In genomic region chr8:93809226-93809625, GRCm38 (mm10) we compare ENCODE assay signal across 14 mouse cellular contexts. TPM values are rescaled to one million over a fixed set of nuclear protein-coding genes. Genes with fewer than 3 reads are reported as not detected.
A peak's percentile ranks its signal among the peaks of the same experiment; 100 is the strongest.
DNase-seq lines count a peak whose midpoint lies in the region; ATAC-seq lines count a peak whose summit lies in the region.
"Had no signal": no experiment of that assay in that cellular context is flagged by ENCODE, and none has a peak within 500 bp of the region (broad histone marks: within the 10 kb centered on the region; RNA-seq: fewer than 3 reads in every experiment).

No protein-coding gene starts in this region.

- H3K9me3 ChIP-seq in intestine, embryonic 14.5 days (ENCODE audit: control insufficient read depth, low read length): no peaks in the 10 kb centered on the region
- no peaks in the 10 kb centered on the region for H3K9me3 ChIP-seq in intestine, embryonic 15.5 days
- H3K9me3 ChIP-seq in midbrain, embryonic 16.5 days (replicated peaks; ENCODE audit: control insufficient read depth, low read length, poor library complexity, severe bottlenecking): no peaks in the 10 kb centered on the region
- H3K9me3 ChIP-seq: limb, embryonic 10.5 days; liver, embryonic 12.5 days had no signal

- no peak overlapping the region for H3K4me2 ChIP-seq in intestine, embryonic 14.5 days (ENCODE audit: low read length)
- no peak overlapping the region for H3K4me2 ChIP-seq in intestine, embryonic 15.5 days (replicated peaks)
- no peak overlapping the region for H3K4me2 ChIP-seq in midbrain, embryonic 16.5 days (ENCODE audit: low read length)

- DNase-seq in adrenal gland, postnatal 10 days: peak; percentile 49
- no peak for DNase-seq in adrenal gland, postnatal 36 days
- DNase-seq in intestine, embryonic 14.5 days (ENCODE audit: low spot score): no peak
- DNase-seq in adipocyte (ENCODE audit: low spot score): peak; percentile 45
- DNase-seq in heart, postnatal 10 days: no peak
- no peak for DNase-seq in ovary, postnatal 36 days (ENCODE audit: low spot score)
- DNase-seq: gastrocnemius, postnatal 10 days; heart, adult 2 months; heart, postnatal 14 days; kidney, postnatal 25 days had no signal

- 0 out of 2 replicates have a peak overlapping the region, but pooled peaks have one; percentile 59 for H3K4me3 ChIP-seq in intestine, embryonic 14.5 days (ENCODE audit: low read depth, low read length)
- no peak overlapping the region for H3K4me3 ChIP-seq in intestine, embryonic 15.5 days (replicated peaks)
- no peak overlapping the region for H3K4me3 ChIP-seq in midbrain, embryonic 16.5 days (ENCODE audit: low read depth, low read length)

- no peaks in the 10 kb centered on the region for H3K36me3 ChIP-seq in intestine, embryonic 14.5 days (ENCODE audit: control insufficient read depth, insufficient read depth, low read length)
- H3K36me3 ChIP-seq in intestine, embryonic 15.5 days: no peaks in the 10 kb centered on the region
- H3K36me3 ChIP-seq in midbrain, embryonic 16.5 days (ENCODE audit: control insufficient read depth, insufficient read depth, low read length): no peaks in the 10 kb centered on the region
- H3K36me3 ChIP-seq: limb, embryonic 10.5 days; liver, embryonic 12.5 days had no signal

- intact Hi-C loops in heart, postnatal 10 days (cut with DNase I): loop anchor here (10.0 kb wide), 1 partner anchor 144 kb away; no protein-coding TSS in a partner anchor

- H3K27ac ChIP-seq in intestine, embryonic 14.5 days (ENCODE audit: low read depth): no peak overlapping the region
- H3K27ac ChIP-seq in intestine, embryonic 15.5 days: no peak overlapping the region
- H3K27ac ChIP-seq in midbrain, embryonic 16.5 days (ENCODE audit: low read length): peak overlapping the region; percentile 98; the same call in 1 of the 2 replicates
- H3K27ac ChIP-seq: liver, embryonic 12.5 days had no signal

- ATAC-seq in intestine, embryonic 14.5 days (replicated peaks; ENCODE audit: low FRiP score, low TSS enrichment, low read depth): no peak
- ATAC-seq in intestine, embryonic 15.5 days: no peak
- no peak for ATAC-seq in midbrain, embryonic 16.5 days

- no peak overlapping the region for H3K9ac ChIP-seq in intestine, embryonic 14.5 days (ENCODE audit: low read length)
- no peak overlapping the region for H3K9ac ChIP-seq in intestine, embryonic 15.5 days
- H3K9ac ChIP-seq in midbrain, embryonic 16.5 days (ENCODE audit: low read depth, low read length): no peak overlapping the region

- WGBS in intestine, embryonic 14.5 days: 74% methylated on average over 3 of the region's 3 CpGs
- 73% methylated on average over 3 of the region's 3 CpGs for WGBS in intestine, embryonic 15.5 days
- WGBS in midbrain, embryonic 16.5 days: 82% methylated on average over 3 of the region's 3 CpGs

- H3K27me3 ChIP-seq in intestine, embryonic 14.5 days (replicated peaks; ENCODE audit: control insufficient read depth, insufficient read depth, low read length): peaks cover 24% of the 10 kb centered on the region
- H3K27me3 ChIP-seq in intestine, embryonic 15.5 days (replicated peaks): peaks cover 28% of the 10 kb centered on the region
- no peaks in the 10 kb centered on the region for H3K27me3 ChIP-seq in midbrain, embryonic 16.5 days (ENCODE audit: control insufficient read depth, insufficient read depth, low read depth, low read length)

- H3K4me1 ChIP-seq in intestine, embryonic 14.5 days (replicated peaks; ENCODE audit: control insufficient read depth, insufficient read depth, low read length): peaks cover 19% of the 10 kb centered on the region
- peaks cover 17% of the 10 kb centered on the region for H3K4me1 ChIP-seq in intestine, embryonic 15.5 days (replicated peaks)
- H3K4me1 ChIP-seq in midbrain, embryonic 16.5 days (ENCODE audit: control insufficient read depth, insufficient read depth, low read length): peaks cover 7% of the 10 kb centered on the region

RNA-seq across cellular contexts. Expression of gene Gnao1, which starts 0.5 kb away (rescaled TPM):
- 10 to 100 TPM; 40.4 to 60.8 TPM for total RNA-seq in adrenal gland, postnatal 10 days (2021)
- 10 to 100 TPM; 24.6 to 27.8 TPM for total RNA-seq in adrenal gland, postnatal 36 days (2021)
- 14.3 and 14.8 TPM in 2 replicates for polyA plus RNA-seq in intestine, embryonic 14.5 days (2014; fragmentation: Nextera tagmentation; extraction: Ambion mirVana)
- 13.8 TPM in 2 replicates for polyA plus RNA-seq in intestine, embryonic 15.5 days (2015; fragmentation: Nextera tagmentation; extraction: Ambion mirVana)
- 235 and 240 TPM in 2 replicates for polyA plus RNA-seq in midbrain, embryonic 16.5 days (2015; fragmentation: Nextera tagmentation; extraction: Ambion mirVana)
- total RNA-seq in heart, postnatal 10 days (2021): 10 to 100 TPM; 18.5 to 28.1 TPM

Comparison
In these comparisons a context has a peak if more than half of its experiments do, and no peak if none do; other contexts are left out.
1. DNase-seq: peak in adrenal gland, postnatal 10 days (single experiment) and adipocyte (single experiment); none in adrenal gland, postnatal 36 days (0 of 2), intestine, embryonic 14.5 days (single experiment), heart, postnatal 10 days (0 of 2) and ovary, postnatal 36 days (single experiment).